Mouse (Mus musculus): ENCODE data around the gene Ankrd13b.
"Not testable (repeated sequence)": the region's sequence is repeated elsewhere in the genome, so short reads cannot be mapped to it uniquely, and the experiment has no call there.

Ankrd13b gene

DNA sequence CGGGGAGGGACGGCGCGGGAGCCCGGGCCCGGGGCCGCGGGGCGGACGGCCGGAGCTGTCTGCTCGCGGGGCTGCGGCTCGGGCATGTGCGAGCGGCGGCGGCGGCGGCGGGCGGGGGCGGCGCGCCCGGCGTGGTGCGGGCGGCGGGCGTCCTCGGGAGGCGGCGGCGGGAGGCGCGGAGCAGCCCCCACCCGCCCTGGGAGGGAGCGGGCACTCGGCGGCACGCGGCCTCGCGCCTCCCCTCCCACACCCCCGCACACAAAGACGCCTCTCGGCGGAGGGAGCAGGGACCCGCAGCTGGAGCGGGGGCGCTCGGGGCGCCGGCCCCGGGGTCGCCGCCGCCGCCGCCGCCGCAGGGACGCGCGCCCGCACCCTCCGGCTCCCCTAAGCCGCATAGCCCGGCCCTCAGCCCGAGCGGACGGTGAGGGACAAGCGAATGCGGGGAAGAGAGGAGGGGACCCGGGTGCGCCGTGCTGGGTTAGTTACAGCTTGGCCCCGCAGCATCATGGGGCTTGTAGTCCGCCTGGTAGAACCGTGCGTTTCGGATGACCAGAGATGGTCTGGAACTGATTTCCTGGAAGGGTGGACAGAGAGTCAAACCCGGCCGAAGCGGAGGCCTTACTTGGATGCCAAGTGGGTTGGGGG, at the start of gene Ankrd13b:
TSS of gene Ankrd13b (minus strand) at position 88 of the 645 bp plus-strand sequence.
- DNase-seq = peak; percentile 76

DNA sequence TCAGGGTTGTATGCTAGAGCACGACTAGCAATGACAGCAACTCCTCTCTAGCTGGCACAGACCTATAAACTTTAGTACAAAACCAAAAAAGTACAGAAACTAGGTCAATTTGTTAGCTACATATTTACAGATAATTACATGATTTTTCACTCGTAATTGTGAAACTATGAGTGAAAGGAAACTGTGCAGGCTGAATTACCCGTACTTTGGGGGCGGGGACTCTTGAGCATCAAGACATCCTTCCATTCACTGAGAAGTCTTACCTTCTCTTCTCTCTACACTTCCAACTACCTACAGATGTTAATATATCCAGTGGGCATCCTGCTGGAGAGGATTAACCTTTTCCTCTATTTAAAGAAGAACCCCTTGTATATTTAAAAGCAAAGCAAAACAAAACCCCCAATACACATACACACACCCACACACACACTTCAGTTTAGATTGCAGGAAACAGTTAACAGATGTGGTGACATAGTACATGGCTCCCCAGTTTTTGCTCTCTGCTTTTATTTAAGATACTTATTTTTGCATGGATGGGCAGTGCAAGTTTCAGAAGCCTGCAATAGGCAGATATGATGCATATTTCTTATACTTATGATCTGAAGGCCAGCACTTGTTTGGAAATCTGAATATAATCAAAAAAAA, 42.8 kb upstream of the Ankrd13b start:
- no peak for DNase-seq

DNA sequence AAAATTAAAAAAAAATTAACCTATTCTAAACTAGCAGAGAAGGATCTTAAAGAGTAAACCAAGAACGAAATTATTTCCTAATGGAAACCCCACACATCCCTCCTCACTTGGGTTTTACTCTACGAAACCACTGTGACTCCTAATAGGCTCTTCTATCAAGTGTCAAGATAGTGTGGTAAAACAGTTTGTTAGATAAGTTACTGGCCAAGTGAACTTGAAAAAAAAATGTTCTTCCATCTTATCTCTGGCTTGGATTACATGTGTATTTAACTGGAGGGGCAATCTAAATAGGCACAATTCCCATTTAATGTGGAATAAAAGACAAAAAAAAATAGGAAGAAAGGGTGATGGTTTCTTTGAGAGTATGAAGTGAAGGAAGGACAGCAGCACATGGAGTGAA, 41.4 kb upstream of the Ankrd13b start:
- DNase-seq = no peak

DNA sequence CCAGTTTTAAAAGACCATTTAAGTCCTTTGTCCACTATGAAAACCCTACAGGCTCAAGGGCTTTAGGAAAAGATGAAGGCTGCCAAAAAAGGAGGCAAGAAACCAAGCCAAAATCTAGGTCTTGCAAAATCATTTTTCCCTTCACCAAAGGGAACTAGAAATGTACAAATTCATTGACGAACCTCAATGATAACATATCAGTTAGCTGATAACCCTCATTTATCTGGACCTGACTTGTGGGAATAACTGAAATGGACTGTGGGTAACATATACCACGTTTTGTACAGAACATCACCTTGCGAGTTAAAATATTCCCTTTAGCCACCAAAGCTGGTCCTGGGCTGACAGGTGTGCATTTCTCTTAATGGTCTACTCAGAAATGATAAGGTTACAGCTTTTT, 40.2 kb upstream of the Ankrd13b start:
- DNase-seq = no peak

DNA sequence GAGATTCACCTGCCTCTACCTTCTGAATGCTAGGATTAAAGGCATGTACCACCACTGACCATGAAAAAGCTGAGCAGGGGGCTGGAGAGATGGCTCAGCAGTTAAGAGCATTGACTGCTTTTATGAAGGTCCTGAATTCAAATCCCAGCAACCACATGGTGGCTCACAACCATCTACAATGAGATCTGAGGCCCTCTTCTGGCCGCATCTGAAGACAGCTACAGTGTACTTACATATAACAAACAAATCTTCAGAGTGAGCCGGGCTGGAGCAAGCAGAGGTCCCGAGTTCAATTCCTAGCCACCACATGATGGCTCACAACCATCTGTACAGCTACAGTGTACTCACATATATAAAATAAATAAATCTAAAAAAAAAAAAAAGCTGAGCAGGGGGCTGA, 38.9 kb upstream of the Ankrd13b start:
- not testable (repeated sequence) for DNase-seq

DNA sequence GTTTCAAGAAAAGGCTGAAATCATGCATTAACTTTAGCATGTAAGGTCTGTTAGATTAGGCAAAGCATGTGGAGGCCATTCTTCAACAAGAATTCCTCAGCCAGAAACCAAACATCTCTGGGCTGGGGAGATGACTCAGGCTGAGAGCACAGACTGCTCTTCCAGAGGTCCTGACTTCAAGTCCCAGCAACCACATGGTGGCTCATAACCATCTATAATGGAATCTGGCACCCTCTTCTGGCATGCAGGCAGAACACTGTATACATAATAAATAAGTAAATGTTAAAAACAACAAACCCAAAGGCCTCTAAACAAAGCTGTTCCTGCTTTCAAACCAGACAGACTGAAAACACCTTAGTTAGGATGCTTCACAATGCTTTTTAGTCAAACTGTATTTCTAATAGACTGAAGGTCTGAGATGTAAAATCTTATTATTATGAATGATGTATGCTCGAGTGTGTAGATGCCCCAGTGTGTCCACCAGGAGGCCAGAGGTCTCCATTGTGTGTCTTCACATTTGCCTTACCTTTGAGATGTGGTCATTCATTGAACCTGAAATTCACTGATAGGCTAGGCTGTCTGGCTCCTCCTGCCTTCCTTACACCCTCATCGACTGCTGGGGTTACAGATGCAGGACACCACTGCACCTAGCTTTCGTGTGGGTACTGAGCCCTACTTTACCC, 36.5 kb upstream of the Ankrd13b start:
- DNase-seq = no peak

DNA sequence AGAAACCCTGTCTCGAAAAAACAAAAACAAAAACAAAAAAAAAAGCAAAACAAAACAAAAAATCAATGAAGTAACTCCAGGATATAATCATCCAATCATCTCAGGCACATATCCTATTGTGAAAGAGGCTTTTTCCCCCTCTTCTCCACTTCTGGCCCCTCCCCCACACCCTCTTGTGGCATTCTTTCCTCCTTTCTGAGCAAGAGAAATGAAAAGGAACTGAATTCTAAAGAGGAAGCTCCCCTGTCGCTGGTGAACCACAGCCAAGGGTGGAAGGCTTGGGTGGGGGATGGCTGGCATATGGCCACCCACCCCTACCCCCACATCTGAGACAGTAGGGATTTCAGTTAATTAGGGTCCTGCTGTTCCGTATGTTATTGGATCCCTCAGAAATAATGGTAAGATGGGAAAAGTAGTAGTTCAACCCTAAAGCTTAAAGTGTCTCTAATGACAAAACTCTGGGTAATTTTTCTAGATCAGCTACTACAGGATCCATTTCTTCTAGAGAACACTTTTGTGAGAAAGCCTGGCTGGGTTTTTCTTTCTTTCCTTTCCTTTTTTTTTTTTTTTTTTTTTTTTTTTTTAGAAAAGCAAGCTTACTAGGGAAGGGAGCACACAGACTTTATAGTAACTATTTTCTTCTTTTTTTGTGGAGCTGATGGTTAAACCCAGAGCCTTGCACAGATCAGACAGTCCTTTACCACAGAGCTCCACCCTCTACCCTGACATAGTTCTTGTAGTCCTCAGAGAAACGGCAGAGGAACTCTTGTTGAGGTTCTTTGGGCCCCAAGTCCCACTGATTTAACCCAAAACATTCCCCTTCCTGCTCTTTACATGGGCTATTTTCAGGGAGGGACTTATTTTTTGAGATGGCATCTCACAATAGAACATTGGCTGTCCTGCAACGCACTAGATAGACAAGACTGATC, 31.4 kb upstream of the Ankrd13b start:
- no peak for DNase-seq

DNA sequence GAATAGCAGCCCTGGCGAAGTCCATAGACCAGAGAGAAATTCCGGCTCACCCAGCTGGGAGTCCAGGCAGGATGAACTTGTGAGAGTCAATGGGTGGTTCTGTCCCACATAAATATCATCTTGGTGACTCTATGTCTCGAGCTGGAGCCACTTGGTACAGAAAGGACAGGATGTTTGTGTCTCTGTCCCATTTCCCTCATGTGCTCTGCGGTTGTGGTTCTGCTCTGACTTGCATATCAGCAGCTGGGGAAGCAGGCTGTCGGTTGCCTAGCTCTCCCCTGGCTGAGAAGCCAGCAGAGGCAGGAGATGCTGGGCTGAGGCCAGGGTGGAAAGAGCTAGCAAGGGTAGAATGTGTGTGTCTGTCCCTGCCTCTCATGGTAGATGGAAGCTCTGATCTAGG, 29.6 kb upstream of the Ankrd13b start, which contains the start of gene Gm10392:
TSS of gene Gm10392 (minus strand) at position 156 of the 400 bp plus-strand sequence.
- no peak for DNase-seq

DNA sequence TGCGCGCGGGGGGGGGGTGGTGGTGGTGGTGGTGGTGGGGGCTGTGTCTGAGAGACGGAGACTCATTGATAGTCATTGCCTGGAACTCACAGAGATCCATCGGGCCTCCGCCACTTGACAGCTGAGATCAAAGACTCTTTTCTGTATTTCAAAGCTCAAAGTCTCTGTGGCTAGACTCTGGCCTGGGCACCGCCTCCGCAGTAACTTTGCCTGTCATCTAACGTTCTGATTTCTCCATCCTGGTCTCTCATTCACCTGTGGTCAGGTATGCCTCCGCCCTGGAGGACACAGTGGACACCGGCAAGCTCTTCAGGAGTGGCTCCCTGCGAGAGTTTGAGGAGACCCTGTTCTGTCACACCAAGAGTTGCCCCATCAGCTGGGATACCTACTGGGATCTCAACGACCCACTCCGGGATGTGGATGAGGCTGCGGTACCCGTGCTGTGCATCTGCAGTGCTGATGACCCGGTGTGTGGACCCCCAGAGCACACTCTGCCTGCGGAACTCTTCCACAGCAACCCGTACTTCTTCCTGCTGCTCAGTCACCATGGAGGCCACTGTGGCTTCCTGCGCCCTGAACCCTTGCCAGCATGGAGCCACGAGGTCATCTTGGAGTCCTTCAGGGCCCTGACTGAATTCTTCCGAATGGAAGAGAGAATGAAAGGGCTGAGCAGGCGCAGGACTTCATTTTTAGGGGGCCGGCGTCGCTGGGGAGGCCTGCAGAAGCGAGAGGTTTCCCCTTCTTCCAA, 28.7 kb upstream of the Ankrd13b start:
- no peak for DNase-seq

DNA sequence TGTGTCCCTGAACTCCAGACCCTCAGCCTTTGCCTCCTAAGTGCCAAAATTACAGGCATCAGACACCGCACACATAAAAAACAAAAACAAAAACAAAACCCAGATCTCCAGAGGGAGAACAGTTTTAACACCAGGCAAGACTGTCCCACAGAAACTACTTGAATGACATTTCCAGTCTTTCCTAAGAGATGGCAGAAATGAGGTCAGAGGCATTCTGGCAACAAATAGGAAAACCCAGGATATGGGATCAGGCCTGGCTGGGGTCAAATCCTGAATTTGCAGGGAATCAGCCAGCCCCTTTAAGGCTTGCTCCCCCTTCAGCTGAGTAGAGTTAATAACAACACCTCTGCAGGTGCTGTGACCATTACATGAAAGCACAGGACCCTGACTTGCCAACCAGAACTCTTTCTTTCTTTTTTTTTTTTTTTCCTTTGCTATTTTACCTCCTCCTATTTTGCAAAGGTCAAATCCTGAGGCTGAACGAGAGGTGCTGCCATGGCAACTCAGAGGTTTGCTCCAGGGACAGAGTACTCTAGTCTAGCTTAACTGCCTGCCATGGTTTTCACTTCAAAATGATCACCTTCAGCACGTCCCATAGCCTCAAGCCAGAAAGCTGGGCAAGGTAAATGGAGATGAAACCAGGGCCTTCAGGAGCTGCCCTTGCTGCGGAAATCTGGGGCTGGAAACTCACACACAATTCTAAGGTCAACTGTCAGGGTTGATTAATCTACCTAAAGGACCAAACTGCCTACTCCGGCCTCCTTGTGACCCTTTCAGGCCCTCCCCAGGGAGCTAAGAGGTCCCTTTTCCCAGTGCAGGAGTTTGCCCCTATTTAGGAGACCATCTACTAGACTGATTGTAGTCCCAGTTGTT, 27.3 kb upstream of the Ankrd13b start:
- no peak for DNase-seq

DNA sequence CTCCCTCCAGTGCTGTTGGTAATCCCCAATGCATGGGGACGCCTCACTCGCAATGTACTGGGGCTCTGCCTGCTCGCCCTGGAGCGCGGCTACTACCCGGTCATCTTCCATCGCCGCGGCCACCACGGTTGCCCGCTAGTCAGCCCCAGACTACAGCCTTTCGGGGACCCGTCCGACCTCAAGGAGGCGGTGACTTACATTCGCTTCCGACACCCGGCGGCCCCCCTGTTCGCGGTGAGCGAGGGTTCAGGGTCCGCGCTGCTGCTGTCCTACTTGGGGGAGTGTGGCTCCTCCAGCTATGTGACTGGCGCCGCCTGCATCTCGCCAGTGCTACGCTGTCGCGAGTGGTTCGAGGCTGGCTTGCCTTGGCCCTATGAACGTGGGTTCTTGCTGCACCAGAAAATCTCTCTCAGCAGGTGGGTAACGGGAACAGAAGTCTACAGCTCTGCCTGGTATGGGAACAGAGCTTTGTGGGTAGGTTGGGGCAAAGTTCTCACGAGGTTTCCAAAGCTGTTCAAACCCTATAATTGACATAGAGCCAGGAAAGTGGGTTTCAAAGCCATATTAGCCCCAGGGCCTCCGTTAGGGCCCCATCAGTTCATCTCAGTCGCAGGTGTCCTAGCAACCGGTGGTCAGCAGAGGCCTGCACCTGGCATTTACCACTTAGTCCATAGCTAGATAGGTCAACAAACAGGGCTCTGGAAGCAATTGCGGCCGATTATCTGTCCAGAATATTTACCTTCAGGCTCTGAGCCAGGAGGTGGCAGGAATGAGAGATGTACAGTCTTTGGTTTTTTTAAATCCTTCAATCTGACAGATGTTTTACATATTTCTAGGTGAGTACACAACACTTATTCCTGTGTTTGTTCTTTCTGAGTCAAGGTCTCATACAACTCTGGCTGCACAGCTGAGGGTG, 26.4 kb upstream of the Ankrd13b start, which contains the start of gene Trp53i13:
TSS of gene Trp53i13 (minus strand) at position 344 of the 916 bp plus-strand sequence.
- DNase-seq = no peak

DNA sequence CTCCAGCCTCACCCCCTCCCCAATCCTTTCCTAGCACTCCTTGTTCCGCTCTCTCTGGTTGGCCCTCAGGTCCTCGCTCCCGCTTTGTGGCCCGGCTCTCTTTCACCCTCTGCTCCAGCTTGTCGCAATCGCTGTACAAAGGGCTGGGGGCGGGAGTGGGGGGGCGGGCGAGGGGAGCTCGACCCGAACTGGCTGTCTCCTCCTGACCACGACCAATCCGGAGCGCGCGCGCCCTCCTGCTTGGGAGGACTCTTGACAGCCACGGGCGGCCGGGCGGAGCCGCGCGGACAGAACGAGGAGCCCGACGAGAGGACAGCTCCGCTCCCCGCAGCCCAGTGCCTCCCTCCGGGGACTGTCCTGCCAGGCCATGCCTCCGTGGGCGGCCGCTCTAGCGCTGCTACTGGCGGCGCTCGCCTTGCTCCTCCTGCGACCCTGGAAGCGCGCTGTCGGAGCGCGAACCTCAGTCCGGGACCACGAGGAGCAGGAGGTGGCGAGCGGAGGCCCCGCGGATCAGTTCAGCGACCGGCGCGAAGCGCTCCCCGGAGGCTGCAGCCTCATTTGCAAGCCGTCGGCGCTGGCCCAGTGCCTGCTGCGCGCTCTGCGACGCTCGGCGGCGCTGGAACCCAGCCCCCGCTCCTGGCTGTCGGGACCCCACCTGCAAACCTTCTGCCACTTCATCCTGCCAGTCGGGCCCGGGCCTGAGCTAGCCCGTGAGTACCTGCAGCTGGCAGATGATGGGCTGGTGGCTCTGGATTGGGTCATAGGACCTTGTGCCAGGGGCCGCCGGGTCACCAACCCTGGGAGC, 25.6 kb upstream of the Ankrd13b start, which contains the start of gene Abhd15:
TSS of gene Abhd15 (plus strand) at position 290 of the 805 bp plus-strand sequence.
- DNase-seq = peak; percentile 83

DNA sequence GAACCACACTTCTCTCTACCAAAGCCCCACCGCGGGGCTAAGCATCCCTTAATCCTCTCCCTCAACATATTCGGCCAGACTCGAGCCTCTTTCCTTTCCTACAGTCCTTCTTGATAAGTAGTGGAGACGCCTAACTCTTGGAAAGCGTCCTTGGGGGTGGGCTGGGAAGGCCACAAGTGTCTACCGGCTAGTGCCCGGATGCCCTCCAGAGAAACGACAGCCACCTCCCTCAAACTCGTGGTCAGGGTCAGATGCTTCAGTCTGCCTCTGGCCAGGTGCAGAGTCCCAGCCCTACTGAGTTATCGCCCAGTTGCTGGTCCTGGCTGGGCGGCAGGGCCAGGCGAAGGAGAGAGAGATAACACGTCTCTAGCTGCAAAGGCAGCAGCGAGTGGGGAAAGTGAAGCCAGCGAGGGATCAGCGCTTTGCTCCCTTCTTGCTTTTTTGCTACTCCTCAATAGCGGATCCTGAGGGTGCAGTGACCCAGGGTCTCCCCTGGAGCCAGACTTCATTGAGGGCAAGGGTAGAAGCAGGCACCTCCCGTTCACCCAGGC, 24.9 kb upstream of the Ankrd13b start:
- no peak for DNase-seq

DNA sequence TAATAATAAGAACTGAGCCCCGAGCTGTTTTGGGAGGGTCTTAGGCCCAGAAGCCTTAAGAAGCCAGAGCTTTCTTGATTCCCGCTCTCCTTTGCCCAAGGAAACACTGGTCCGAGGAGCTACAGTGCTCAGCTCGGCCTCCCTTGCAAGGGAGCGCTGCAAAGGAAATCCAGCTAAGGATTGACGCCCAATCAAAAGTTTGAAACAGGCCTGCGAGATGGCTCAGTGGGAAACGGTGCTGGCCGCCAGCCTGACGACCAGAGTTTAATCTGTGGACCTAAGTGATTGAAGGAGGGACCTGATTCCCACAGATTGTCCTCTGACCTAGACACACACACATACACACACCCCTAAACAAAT, 24.3 kb upstream of the Ankrd13b start:
- no peak for DNase-seq

DNA sequence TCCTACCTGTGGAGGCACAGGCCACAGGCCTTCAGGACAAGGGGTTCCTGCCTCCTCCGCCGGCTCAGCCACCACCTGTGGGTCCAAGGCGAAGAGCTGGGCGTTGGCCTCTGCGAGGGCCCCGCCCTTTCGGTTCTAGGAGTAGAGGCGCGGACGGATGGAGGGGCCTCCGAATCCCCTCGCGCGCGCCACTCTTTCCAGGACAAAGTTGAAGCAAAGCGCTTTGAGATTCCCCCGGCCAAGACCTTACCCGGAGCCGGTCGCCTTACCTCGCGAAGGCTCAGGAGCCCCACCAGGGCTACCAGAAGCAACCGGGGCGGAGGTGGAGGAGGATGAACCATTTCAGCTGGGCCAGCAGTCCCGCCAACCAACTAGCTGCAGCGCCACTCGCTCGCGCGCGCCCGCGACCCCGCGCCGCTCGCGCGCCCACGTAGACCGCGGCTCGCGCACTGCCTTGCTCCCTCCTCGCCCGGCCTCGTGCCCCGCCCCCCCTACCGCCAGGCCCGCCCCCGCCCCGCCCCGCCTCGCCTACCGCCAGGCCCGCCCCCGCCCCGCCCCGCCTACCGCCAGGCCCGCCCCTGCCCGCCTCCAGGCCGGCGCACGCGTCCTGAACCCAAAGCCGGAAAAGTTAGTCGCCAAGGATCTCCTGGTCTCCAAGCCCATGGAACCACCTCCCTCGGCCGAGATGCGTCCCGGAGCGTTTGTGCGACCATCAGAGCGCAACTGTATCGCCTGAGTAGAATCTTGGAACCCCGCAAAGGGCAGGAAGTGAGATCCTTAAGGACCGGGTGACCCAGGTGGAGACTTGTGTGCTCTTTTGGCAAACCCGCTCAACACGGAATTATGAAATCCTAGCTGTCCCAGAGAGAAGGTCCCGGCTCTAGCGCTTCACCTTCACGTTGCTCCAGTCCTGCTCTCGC, 23.7 kb upstream of the Ankrd13b start:
- peak; percentile 88 for DNase-seq

DNA sequence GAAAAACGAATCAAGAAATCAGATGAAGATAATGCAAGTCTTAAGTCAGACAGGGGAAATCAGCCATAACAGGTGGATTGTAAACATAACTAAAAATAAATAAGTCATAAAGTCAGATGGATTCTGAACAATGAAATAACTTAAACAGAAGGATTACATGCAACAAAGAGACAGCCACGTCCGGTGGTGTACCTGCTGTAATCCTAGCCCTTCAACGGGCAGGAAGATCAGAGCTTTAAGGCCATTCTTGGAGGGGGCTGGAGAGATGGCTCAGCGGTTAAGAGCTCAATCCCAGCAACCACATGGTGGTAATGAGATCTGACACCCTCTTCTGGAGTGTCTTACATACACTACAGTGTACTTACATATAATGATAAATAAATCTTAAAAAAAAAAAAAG, 21.9 kb upstream of the Ankrd13b start:
- DNase-seq = no peak
